Mouse (Mus musculus) skeletal muscle tissue, postnatal 0 days (tissue): ENCODE data around the gene Clcn2. TPM values are rescaled to one million over a fixed set of nuclear protein-coding genes. Genes with fewer than 3 reads are reported as not detected.

Source experiments
- polyA plus RNA-seq: library from polyadenylated mRNA; unstranded; fragments of >200 nt; fragmentation: Nextera tagmentation; extraction: Ambion mirVana; gene quantifications from 2 replicates; pipeline ENCODE4 v1.2.1, GENCODE M21; 2015

The Clcn2 gene
- 2.1 and 2.7 TPM in 2 replicates for polyA plus RNA-seq

DNA sequence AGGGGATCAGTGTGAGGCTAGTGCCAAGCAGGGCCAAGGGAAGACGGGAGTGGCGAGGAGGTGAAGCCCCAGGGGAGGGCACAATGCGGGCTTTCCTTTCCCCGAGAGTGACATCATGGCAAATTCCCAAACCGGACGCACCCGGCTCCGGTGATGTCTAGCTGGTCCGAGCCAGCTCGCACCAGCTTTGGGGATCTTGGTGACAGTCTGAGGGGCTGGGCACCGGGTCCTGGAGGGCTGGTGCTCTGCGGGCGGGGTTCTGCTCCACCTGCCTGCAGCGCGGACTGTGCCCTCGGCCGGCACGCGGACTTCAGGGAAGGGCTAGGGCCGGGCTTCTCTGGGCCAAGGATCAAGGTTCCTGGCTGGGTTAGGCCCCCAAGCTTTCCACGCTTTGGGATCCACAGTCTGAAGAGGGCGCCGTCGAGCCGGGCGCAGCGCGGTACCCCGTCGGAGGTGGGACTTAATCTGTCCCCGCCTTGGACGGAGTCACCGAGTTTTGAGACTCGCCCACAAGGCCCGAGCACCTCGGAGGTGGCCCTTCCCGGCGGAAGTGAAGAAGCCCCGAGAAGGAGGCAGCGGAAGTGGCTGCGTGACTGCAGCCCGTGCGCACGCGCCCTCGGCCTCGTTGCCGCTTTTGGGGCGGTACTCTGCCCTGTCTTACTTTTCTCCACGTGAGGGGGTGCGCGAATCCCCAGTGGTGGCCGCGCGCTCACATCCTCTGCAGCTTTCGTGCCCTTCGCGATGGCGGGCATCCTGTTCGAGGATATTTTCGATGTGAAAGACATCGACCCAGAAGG is at the start of gene Clcn2, which contains the start of gene Polr2h:
TSS of gene Clcn2 (minus strand) at position 566 of the 797 bp plus-strand sequence.
TSS of gene Polr2h (plus strand) at position 485 of the 797 bp plus-strand sequence.

GRCm38 (mm10) chr16:20733731-20734730 is 16.5 kb upstream of the Clcn2 start, which contains the start of gene Thpo:
TSS of gene Thpo (minus strand) at chr16:20734511.

DNA sequence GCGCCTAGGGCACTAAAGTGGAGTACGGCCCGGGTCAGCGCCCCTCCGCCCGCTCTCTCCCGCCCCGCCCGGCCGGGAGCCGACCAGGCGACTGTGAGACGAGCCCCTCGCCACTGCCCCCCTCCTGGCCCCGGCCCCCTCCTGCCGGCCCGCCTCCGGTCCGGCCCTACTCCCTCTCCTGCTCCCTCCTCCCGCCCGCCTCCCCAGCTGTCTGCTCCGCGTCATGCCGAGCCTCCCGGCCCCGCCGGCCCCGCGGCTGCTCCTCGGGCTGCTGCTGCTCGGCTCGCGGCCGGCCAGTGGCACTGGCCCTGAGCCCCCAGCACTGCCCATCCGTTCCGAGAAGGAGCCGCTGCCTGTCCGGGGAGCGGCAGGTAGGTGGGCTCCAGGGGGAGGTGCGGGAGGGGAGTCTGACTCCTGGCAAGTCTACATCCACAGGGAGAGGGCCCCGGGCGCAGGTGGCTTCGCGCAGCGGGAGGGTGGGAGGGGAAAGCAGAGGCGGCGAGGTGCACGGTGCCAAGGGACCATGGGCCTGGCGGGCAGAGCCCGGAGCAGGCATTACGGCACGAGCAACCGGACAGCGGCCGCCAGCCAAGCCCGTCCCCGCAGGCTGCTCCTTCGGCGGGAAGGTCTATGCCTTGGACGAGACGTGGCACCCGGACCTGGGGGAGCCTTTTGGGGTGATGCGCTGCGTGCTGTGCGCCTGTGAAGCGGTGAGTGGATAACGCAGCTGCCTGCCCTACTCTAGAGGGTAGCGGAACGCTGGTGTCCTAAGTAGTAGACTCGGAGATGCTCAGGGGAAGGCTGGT is 15.6 kb upstream of the Clcn2 start, which contains the start of gene Chrd:
TSS of gene Chrd (plus strand) at position 203 of the 806 bp plus-strand sequence.

GRCm38 (mm10) chr16:20693111-20693701 is 24.3 kb downstream of the Clcn2 start, which contains the start of gene Fam131a:
TSS of gene Fam131a (plus strand) at chr16:20693241.

GRCm38 (mm10) chr16:20668013-20668412 is 49.5 kb downstream of the Clcn2 start, which contains the start of gene Eif4g1:
TSS of gene Eif4g1 (plus strand) at chr16:20668313.

Other genes with a start within 250 kb of the Clcn2 start
- gene Eif2b5, start 218.9 kb downstream of the Clcn2 start, polyA plus RNA-seq: 53.9 and 55.8 TPM in 2 replicates
- 12.8 and 13.1 TPM in 2 replicates for gene Dvl3, start 200.8 kb downstream of the Clcn2 start, polyA plus RNA-seq
- 301 and 348 TPM in 2 replicates for gene Ap2m1, start 182.3 kb downstream of the Clcn2 start, polyA plus RNA-seq
- 48.5 and 53.1 TPM in 2 replicates for gene Abcf3, start 169.2 kb downstream of the Clcn2 start, polyA plus RNA-seq
- gene Vwa5b2, start 128.3 kb downstream of the Clcn2 start, polyA plus RNA-seq: 0.16 and 0.21 TPM in 2 replicates
- 13.6 and 14.7 TPM in 2 replicates for gene Eef1akmt4, start 106.2 kb downstream of the Clcn2 start, polyA plus RNA-seq
- gene Gm49333, start 106.1 kb downstream of the Clcn2 start, polyA plus RNA-seq: not detected in 2 replicates
- gene Alg3, start 106.0 kb downstream of the Clcn2 start, polyA plus RNA-seq: 14.1 and 15.4 TPM in 2 replicates
- gene Camk2n2, start 96.5 kb downstream of the Clcn2 start, polyA plus RNA-seq: 0.26 and 0.69 TPM in 2 replicates
- gene Ece2, start 87.9 kb downstream of the Clcn2 start, polyA plus RNA-seq: 0.35 and 0.40 TPM in 2 replicates
- 177 and 191 TPM in 2 replicates for gene Psmd2, start 66.1 kb downstream of the Clcn2 start, polyA plus RNA-seq
- gene Eif4g1, start 49.4 kb downstream of the Clcn2 start, polyA plus RNA-seq: 87.6 and 96.4 TPM in 2 replicates
- gene Fam131a, start 24.5 kb downstream of the Clcn2 start, polyA plus RNA-seq: 49.8 and 52.6 TPM in 2 replicates
- gene Polr2h, start 81 bp downstream of the Clcn2 start, polyA plus RNA-seq: 42.0 and 46.2 TPM in 2 replicates
- gene Chrd, start 15.4 kb upstream of the Clcn2 start, polyA plus RNA-seq: 4.6 and 5.1 TPM in 2 replicates
- 0.77 and 0.82 TPM in 2 replicates for gene Thpo, start 16.8 kb upstream of the Clcn2 start, polyA plus RNA-seq